Mouse (Mus musculus) CH12.LX (cell line): ENCODE measurements at regions not wholly inside any gene's neighbourhood (a gene's known extent, or its start where the extent isn't known, plus 50 kb on each side); places are given as distances from the start of the nearest gene placed in this dataset.

Source experiments
- CTCF ChIP-seq, 2 experiments: IDR thresholded peaks in 1 of 2; conservative IDR thresholded peaks in 1 of 2; 2 replicates each; pipeline ENCODE4 v1.5.1; 2011 to 2012; ENCODE audit warnings: low read depth in 2 of 2, low read length in 2 of 2, improper control_type of control experiment in 1 of 2, inconsistent platforms in 1 of 2, mild to moderate bottlenecking in 1 of 2, moderate library complexity in 1 of 2
- E2F4 ChIP-seq: IDR thresholded peaks from 2 replicates; pipeline ENCODE4 v1.6.1; 2011; ENCODE audit warnings: low read depth, low read length, improper control_type of control experiment; ENCODE audit not compliant: insufficient replicate concordance
- MAX ChIP-seq: IDR thresholded peaks from 2 replicates; pipeline ENCODE4 v1.6.1; 2011; ENCODE audit warnings: low read length, improper control_type of control experiment
- NELFE ChIP-seq: IDR thresholded peaks from 2 replicates; pipeline ENCODE4 v1.6.1; 2011; ENCODE audit warnings: low read depth, low read length, improper control_type of control experiment
- PAX5 ChIP-seq: IDR thresholded peaks from 2 replicates; pipeline ENCODE4 v1.6.1; 2012; ENCODE audit warnings: low read length, inconsistent platforms, mixed read lengths
- POLR2A ChIP-seq: IDR thresholded peaks from 2 replicates; pipeline ENCODE4 v1.6.1; 2011; ENCODE audit warnings: low read depth, mild to moderate bottlenecking, improper control_type of control experiment, low read length
- ZC3H11A ChIP-seq: IDR thresholded peaks from 2 replicates; pipeline ENCODE4 v1.6.1; 2012; ENCODE audit warnings: low read depth, mild to moderate bottlenecking, inconsistent platforms, low read length, improper control_type of control experiment

- no peak for TF ChIP-seq PAX5
- TF ChIP-seq POLR2A = no peak
- TF ChIP-seq ZC3H11A = no peak
- TF ChIP-seq CTCF (conservative IDR thresholded peaks at IDR 0.05 in 1 of 2, IDR thresholded peaks at IDR 0.05 in 1 of 2; ENCODE audit: low read depth in 2 of 2, low read length in 2 of 2) = no peak
- TF ChIP-seq MAX = no peak
- TF ChIP-seq NELFE = no peak
- TF ChIP-seq E2F4 = no peak
Observed at GRCm38 (mm10) chr5:100309071-100309806, 106.8 kb downstream of the Sec31a start.
